In genomic region chr10:75304413-75304812, GRCm38 (mm10) we compare ENCODE assay signal across 10 mouse cellular contexts. TPM values are rescaled to one million over a fixed set of nuclear protein-coding genes. Genes with fewer than 3 reads are reported as not detected.
DNase-seq lines count a peak whose midpoint lies in the region; ATAC-seq and TF ChIP-seq lines count a peak whose summit lies in the region.
"Had no signal": no experiment of that assay in that cellular context is flagged by ENCODE, and none has a peak within 500 bp of the region (broad histone marks: within the 10 kb centered on the region; RNA-seq: fewer than 3 reads in every experiment).

No protein-coding gene starts in this region.

- no peaks in the 10 kb centered on the region for H3K9me3 ChIP-seq in limb, embryonic 10.5 days (replicated peaks)
- H3K9me3 ChIP-seq: embryonic facial prominence, embryonic 12.5 days; limb, embryonic 13.5 days had no signal

- H3K4me3 ChIP-seq in thymus, adult 2 months (ENCODE audit: control insufficient read depth, insufficient read depth, low read length) = no peak overlapping the region
- H3K4me3 ChIP-seq in limb, embryonic 10.5 days = no peak overlapping the region
- H3K4me3 ChIP-seq: embryonic facial prominence, embryonic 12.5 days; limb, embryonic 13.5 days had no signal

- TF ChIP-seq POLR2A in thymus, adult 2 months (IDR thresholded peaks at IDR 0.05; ENCODE audit: control insufficient read depth, extremely low read depth, insufficient read depth, low read length, poor library complexity) = no peak

- WGBS in thymus, adult 2 months = 20% methylated on average over 6 of the region's 6 CpGs
- WGBS in limb, embryonic 10.5 days = 85% methylated on average over 6 of the region's 6 CpGs

- no peak for TF ChIP-seq CTCF in thymus, adult 2 months (IDR thresholded peaks at IDR 0.05; ENCODE audit: borderline replicate concordance, control insufficient read depth, extremely low read depth, insufficient read depth, low read length, poor library complexity)

- H3K4me1 ChIP-seq in thymus, adult 2 months (replicated peaks; ENCODE audit: control insufficient read depth, insufficient read depth, low read length) = peaks cover 29% of the 10 kb centered on the region
- H3K4me1 ChIP-seq in limb, embryonic 10.5 days = no peaks in the 10 kb centered on the region
- H3K4me1 ChIP-seq: embryonic facial prominence, embryonic 12.5 days had no signal

- DNase-seq in cerebellum, postnatal 4 days (ENCODE audit: low spot score in 2 of 2) = no peak
- DNase-seq in thymus, adult 2 months = no peak
- DNase-seq in thymus, postnatal 14 days = no peak
- peak; percentile 33 to 53 for DNase-seq in natural killer cell, adult 2 months (ENCODE audit: low spot score in 2 of 2)
- no peak for DNase-seq in limb, embryonic 10.5 days (ENCODE audit: low spot score)

- ATAC-seq in cerebellum, adult (ENCODE audit: insufficient number of reproducible peaks, low FRiP score, low TSS enrichment) = peak; percentile 50; the same call in 1 of the 2 replicates
- peak; percentile 12 for ATAC-seq in inflammation-experienced regulatory T-cells, adult 6 months
- no peak for ATAC-seq in monocyte, adult 5-6 weeks (replicated peaks; ENCODE audit: insufficient number of reproducible peaks, low FRiP score, low TSS enrichment, poor library complexity, severe bottlenecking)

- H3K36me3 ChIP-seq in thymus, adult 2 months (ENCODE audit: control insufficient read depth, insufficient read depth, low read length) = peaks cover 15% of the 10 kb centered on the region
- H3K36me3 ChIP-seq in limb, embryonic 10.5 days = peaks cover 83% of the 10 kb centered on the region

- H3K27me3 ChIP-seq in thymus, adult 2 months (ENCODE audit: control insufficient read depth, insufficient read depth, low read length) = no peaks in the 10 kb centered on the region
- H3K27me3 ChIP-seq in limb, embryonic 10.5 days (ENCODE audit: low read depth, poor library complexity, severe bottlenecking) = no peaks in the 10 kb centered on the region
- H3K27me3 ChIP-seq: embryonic facial prominence, embryonic 12.5 days; limb, embryonic 13.5 days had no signal

- peak overlapping the region; percentile 10; the same call in 1 of the 2 replicates for H3K27ac ChIP-seq in thymus, adult 2 months (ENCODE audit: control insufficient read depth, insufficient read depth, low read length)
- H3K27ac ChIP-seq in limb, embryonic 10.5 days = no peak overlapping the region; the same call in 1 of the 2 replicates
- H3K27ac ChIP-seq: embryonic facial prominence, embryonic 12.5 days; limb, embryonic 13.5 days had no signal

RNA-seq across cellular contexts. Expression of gene Adora2a, which starts 12.3 kb away (rescaled TPM):
- polyA plus RNA-seq in thymus, adult 2 months (2012; rRNA removed) = 53.4 and 55.4 TPM in 2 replicates
- polyA plus RNA-seq in inflammation-experienced regulatory T-cells, adult 6 months (2017; shearing (Covaris generic)) = 10 to 100 TPM; 16.5 to 35.9 (median 32.7) TPM
- 1.7 and 2.2 TPM in 2 replicates for polyA plus RNA-seq in limb, embryonic 10.5 days (2016; fragmentation: Nextera tagmentation; extraction: Ambion mirVana)
- total RNA-seq in monocyte, adult 5-6 weeks (2017) = 19.5 to 51.1 TPM (median 31.6 TPM) in 3 replicates

Comparison
In these comparisons a context has a peak if more than half of its experiments do, and no peak if none do; other contexts are left out.
1. DNase-seq: peak in natural killer cell, adult 2 months (2 of 2); none in cerebellum, postnatal 4 days (0 of 2), thymus, adult 2 months (single experiment), thymus, postnatal 14 days (single experiment) and limb, embryonic 10.5 days (single experiment).